Mouse (Mus musculus) kidney, adult 2 months (tissue): Measurements from ENCODE around the gene Gpnmb.

ENCODE experiments used
- CTCF ChIP-seq: fragments of 200-500 bp; conservative IDR thresholded peaks from 2 replicates; pipeline ENCODE4 v1.5.1; 2011; ENCODE audit warnings: low read depth, mild to moderate bottlenecking, control low read depth, low read length, moderate library complexity, mixed read lengths; ENCODE audit not compliant: insufficient read depth, insufficient read length
- POLR2A ChIP-seq: fragments of 200-500 bp; IDR thresholded peaks from one replicate; pipeline ENCODE4 v1.6.1; 2011; ENCODE audit warnings: low read depth, low read length, control low read depth

DNA sequence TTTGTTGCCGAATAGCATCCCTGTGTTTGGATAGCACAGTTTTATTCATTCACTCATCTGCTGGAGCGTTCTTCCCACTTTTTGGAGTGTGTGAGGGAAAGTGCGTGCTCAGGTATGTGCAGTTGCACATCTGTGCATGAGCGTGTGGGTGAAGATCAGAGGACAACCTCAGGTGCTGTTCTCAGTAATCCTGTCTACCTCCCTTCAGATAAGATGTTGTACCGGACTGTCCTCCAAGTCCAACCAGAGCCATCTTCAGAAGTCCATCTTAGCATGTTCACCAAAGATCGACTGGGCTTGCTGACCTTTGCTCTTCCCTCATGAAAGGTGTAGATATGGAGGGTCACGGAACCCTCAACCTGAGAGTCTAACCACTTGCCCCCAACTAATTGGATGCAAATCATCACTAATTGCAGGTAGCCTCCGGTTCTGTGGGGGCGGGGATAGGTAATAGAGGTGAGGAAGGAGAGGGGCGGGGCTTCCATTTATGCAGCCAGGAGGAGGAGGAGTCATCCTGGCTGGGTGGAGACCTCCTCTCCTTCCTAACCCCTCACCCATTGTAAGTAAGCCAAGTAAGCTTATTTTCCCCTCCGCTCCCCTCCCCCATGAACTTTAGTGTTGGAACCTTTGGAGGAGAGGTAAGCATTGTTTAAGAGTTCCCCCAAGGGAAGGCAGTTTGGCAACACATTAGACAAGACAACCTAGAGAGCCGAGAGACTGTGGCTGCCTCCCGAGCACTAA lies 27.8 kb upstream of the Gpnmb start:
- no peak for TF ChIP-seq POLR2A
- TF ChIP-seq CTCF, result no peak
